Mouse (Mus musculus) kidney, adult 2 months (tissue): ENCODE results near the gene BC107364.

ENCODE experiments used
- CTCF ChIP-seq: fragments of 200-500 bp; conservative IDR thresholded peaks from 2 replicates; pipeline ENCODE4 v1.5.1; 2011; ENCODE audit warnings: low read depth, mild to moderate bottlenecking, control low read depth, low read length, moderate library complexity, mixed read lengths; ENCODE audit not compliant: insufficient read depth, insufficient read length
- POLR2A ChIP-seq: fragments of 200-500 bp; IDR thresholded peaks from one replicate; pipeline ENCODE4 v1.6.1; 2011; ENCODE audit warnings: low read depth, low read length, control low read depth

GRCm38 (mm10) chr3:96477558-96477957 is 25.5 kb upstream of the BC107364 start:
- TF ChIP-seq CTCF: no peak
- TF ChIP-seq POLR2A: no peak
